Mouse (Mus musculus) urinary bladder, postnatal 4 days (tissue): ENCODE measurements around the gene Arid5b.

Experiments
- DNase-seq, 2 experiments: peaks; one replicate each; pipeline ENCODE4 v3.0.0; 2021 to 2022; ENCODE audit warnings: low spot score in 2 of 2

The Arid5b gene

GRCm38 (mm10) chr10:68193561-68193960 lies 85.0 kb downstream of the Arid5b start:
- no peak for DNase-seq

DNA sequence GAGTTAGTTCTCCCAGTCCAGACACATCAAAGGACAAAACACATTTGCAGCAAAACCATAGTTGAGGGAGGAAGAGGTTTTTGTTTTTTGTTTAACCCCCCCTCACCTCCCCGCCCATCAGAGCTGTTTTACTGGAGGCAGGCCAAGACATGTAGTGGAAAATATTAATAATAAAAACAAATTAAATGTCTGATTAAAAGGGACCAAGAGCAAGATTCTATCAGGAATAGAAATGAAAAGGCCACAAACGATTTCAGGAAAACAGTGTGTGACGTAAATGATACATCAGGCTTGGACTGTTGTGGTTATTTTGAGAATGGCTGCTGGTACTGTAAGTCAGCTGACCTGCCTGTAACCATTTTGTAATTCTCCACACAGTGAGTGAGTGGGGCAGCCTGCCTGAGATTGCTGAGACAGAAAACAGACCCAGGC lies 85.7 kb downstream of the Arid5b start:
- no peak for DNase-seq

GRCm38 (mm10) chr10:68191691-68192380 lies 86.7 kb downstream of the Arid5b start:
- peak in 1 of 2 experiments; percentile 68 for DNase-seq

DNA sequence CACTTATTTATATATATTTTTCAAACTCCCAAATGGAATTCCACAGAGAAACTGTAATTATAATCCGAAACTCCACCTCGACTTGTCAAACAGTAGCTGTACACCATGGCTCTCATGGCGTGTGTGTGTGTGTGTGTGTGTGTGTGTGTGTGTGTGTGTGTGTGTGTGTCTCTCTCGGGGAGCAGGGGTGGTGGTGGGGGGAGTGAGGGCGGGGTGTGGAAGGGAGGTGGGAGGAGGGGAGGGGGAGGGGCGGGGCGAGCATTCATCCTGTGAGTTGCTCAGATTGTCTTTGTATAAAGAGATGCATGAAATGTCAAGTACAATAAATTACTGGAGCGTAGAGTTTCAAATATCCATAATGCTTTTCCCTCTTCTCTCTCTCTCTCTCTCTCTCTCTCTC lies 87.4 kb downstream of the Arid5b start:
- DNase-seq: no peak

- DNase-seq: no peak
Measured at GRCm38 (mm10) chr10:68189847-68190246, 88.7 kb downstream of the Arid5b start.

DNA sequence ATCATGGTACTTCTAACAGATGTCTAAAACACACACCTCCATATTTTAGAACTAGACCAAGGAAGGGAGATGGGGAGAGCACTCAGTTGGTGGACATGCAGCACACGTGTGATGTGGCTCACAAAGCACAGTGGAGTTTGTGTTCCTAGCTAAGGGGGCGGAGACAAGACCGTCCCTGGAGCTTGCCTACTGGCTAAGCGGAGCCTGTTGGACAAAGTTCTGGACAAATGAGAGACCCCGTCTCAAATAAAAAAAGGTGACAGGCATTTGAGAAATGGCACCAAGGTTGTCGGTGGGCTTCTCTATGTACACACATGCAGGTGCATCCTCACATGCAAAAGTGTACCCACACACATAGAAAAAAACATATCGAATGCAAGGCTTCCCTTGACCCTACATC lies 95.4 kb downstream of the Arid5b start:
- no peak for DNase-seq

- no peak for DNase-seq
Measured at GRCm38 (mm10) chr10:68182266-68182665, 96.3 kb downstream of the Arid5b start.

DNA sequence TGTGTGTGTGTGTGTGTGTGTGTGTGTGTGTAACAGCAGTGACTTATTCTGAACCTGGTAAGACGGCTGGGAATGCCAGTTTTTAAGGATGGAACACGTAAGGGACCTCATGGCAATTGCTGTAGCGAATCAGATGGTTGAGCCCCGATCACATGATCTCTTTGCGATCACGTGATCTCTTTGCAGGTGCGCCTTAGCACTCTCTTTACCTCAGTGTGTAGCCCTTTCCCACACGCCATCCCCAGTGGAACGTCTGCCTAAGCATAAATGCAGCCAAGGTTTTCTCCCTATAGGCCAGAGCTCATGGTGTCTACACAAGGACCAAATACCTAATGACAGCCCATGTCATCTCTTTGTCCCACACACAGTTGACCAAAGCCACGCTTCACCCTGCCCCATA lies 97.4 kb downstream of the Arid5b start:
- DNase-seq: no peak

DNA sequence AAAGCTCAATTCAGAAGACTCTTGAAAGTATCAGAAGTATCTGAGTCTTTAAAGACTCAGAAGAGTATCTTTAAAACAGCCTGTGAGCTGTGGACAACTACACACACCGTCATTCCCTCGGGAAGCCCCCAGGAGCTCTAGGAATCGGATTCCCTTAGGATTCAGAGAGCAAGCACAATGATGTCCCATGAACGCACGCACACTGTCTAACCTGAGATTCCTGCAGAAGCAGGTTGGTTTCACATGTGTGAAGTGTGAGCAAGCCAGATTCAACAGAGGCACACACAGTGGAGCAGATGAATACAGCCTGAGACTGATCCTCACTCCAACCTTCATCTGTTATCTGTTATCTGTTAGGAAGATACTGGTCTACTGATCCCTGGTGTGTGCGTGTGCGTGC lies 97.8 kb downstream of the Arid5b start:
- no peak for DNase-seq

DNA sequence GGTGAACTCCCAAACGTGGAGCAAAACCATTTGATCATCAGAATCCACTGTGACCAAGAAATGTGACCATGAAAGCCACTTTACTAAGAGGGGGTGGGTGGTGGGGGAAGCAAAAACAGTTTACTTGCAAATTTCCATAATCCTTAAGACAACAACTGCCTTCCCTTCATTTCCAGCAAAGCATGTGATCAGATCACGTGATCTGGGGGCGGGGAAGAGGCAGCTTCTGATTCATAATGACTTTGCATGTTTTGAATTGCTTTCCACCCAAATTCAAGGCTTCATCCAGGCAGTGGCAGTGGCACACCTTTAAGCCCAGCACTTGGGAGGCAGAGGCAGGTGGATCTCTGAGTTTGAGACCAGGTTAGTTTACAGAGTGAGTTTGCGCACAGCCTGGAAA lies 98.4 kb downstream of the Arid5b start:
- DNase-seq: no peak

DNA sequence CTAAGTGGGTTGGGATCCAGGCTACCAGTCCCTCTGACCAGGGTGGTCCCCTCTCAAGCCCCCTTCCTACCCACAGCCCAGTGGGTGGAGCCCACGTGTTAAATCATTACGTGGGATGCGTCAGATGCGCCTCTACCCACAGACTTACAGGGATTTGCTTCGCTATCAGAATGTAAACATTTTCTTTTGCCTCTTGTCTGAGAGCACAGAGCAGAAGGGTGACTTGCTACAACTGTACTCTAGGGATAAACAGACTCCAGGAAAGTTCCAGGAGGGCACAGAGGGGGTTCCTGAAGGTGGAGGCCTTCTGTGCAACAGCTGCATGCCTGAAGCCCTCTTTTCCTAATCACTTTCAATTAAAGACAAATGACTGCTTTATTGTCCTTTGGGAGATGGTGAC lies 98.8 kb downstream of the Arid5b start:
- DNase-seq: no peak

DNA sequence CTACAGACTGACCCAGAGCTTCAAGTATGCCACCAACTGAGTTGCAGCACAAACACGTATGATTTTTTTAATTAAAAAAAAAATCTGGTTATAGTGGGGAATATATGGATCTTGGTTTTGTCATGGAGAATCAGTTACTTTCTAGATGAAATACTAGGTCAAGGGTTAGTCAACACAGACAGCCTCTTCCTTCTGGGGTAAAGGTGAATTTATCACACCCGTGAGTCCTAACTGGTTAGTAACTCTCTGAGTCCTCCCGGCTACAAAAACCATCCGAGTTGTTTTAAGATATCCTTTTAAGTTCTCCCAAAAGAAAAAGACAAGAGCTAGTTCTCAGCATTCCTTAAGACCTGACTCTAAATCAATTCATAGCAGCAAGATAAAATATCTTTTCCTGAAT lies 99.2 kb downstream of the Arid5b start:
- DNase-seq: no peak

DNA sequence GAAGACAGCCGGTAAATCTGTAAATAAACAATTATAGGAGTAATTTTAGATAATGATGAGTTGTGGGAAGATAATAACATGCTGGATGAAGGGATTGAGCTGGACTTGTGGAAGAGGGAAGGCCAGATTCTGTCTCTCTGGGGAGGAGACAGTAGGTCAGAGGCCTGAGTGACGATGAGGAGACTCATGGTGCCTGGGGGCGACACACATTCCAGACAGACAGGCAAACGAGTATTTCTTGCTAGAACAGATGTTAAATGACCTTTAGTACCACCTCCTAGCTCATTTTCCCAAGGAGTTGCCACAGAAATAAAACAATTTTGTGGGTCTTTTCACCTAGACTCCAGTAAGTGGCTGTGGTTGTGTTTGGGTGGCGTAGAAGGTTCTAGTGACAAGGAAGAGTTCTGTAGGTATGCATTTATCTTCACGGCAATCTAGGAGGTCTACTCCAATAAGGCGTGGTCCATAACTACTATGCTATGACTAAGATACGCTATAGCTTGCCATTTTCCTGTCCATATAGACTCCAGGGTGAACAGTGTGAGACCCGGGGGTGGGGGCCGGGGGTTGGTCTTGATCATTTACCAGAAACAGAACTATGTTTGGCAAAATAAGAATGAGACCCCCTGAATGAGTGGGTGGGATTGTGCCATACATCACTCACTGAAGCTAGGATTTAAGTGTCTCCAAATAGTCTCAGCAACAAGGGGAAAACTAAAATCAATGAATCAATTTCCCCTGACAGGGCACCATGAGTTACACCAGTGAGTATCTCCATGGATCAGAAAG lies 100.6 kb downstream of the Arid5b start:
- DNase-seq: no peak

DNA sequence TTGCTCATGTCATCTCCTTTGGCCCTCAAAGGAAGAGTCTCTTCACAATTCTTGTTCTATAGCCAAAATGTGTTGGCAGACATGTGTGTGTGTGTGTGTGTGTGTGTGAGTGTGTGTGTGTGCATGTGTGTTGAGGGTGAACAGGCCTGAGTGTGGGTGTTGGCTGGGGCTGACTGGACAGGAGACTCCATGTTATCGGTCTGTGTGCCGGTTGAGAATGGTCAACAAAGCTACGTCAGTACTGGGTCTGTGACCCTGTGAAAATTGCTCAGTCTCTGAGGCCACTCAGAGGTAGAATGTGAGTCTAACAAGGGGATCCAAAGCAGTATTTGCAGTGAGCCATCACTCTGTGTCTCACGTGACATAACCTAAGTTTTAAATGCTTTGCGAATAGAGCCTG lies 102.7 kb downstream of the Arid5b start:
- no peak for DNase-seq

DNA sequence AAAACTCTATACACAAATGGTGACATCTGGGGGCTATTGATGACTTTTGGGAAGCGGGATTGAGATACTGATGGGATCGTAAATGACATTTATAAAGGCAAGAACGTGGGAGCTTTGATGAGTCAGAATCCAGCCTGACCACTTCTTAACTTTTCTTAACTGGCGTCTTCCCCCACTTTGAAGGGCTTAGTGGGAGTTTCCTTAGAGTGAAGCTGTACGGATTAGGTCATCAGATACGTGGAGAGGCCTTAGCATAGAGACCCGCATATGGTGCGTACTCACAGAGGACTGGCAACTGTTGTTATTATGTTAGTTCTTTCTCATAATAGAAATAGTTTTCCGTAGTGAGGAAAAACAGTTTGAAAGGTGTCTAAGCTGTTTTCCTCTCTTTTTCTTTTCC lies 104.9 kb downstream of the Arid5b start:
- DNase-seq: no peak

DNA sequence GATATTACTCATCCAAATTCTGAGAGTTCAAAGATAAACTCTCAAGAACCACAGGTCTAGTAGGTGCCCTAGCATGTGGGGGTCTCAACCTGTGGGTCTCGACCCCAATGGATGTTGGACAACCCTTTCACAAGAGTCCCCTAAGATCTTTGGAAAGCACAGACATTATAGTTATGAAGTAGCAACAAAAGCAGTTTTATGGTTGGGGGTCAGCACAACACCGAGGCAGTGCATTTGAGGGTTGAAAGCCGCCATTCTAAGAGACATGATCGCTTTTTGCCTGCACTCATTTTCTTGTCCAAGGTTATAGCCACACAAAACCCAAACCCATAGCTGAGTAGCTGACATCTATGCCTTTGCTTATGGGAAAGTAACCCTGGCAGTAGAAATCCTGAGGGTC lies 105.6 kb downstream of the Arid5b start:
- no peak for DNase-seq

DNA sequence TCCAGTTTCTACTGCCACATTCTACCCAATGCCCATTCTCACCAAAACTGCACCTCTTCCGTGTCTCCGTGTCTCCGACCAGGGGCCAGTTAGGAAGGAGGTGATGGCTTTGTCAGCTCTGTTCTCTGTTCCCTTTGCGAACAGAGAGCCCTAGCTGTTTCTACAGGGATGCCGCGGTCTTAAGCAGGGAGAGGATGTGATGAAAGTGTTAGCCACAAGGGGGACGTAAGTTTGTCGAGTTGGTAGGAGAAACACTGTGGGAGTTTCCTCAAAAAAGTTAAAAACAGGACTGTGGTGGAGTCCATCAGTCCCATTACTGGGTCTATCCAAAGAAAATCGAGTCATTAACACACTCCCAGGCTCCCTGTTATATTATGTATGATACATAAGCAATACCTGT lies 106.6 kb downstream of the Arid5b start:
- DNase-seq: no peak

DNA sequence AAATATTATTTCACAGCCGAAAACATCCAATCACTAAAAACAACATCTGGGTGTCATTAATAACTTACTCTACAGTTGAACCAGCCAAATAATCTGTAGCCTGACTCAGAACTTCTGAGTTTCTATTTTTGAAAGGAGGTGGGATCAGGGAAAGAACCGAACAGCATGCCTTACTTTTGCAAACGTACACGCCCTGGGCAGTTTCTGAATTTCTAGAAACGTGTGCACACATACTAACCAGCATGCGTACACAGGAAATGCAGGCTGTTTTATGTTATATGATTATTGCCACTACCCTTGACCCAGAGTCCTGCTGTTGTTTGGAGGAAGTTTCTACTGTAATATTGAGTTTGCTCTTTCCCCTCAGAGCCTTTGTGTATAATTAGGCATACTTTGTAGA lies 109.9 kb downstream of the Arid5b start:
- no peak for DNase-seq

- no peak for DNase-seq
Measured at GRCm38 (mm10) chr10:68168141-68168540, 110.4 kb downstream of the Arid5b start.

- DNase-seq: no peak
Measured at GRCm38 (mm10) chr10:68167118-68167517, 111.4 kb downstream of the Arid5b start.

GRCm38 (mm10) chr10:68166695-68167086 lies 111.8 kb downstream of the Arid5b start:
- DNase-seq: no peak

DNA sequence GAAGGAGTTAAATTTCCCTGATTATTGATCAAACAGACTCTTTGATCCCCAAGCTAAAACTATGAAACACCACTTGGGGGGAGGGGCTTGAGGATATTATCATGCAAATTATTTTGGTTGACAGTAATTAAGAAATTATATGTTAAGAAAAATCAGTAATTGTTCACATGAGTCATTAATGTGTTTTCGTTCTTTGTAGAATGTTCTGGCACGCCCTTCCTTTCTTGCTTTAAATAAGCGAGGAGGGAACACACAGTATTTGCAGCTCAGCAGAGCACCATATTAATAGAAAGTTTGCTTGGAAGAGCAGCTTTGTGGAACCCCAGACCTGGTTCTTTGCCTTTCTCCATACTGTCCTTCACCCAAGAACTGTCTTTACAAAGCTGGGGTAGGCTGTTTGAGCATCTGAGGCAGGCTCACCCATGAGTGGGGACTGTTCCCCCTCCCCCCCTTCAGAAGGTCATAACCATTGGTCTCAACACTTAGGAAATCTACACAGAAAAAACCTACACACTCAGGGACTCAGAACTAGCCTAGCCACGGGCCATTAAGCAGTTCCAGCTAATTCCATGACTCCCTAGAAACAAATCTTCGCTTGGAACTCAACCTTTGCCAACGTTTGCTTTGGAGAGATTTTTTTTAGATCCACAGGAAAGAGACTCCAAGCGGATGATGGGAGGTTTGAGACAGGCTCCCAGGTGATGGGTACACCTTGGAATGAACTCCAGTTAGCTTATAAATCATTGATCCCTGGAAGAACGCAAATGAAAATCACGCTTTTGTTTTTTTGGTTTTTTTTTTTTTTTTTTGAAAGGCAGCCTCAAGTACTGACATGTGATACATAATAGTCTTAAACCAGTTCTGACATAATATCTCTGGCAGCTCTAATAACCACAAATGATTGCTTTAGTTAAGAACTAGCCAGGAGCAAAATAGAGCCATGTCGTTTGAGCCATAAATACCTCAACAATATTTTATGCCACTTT lies 112.5 kb downstream of the Arid5b start:
- DNase-seq: no peak
